ENCODE assay signal across 14 mouse cellular contexts in the genomic region with DNA sequence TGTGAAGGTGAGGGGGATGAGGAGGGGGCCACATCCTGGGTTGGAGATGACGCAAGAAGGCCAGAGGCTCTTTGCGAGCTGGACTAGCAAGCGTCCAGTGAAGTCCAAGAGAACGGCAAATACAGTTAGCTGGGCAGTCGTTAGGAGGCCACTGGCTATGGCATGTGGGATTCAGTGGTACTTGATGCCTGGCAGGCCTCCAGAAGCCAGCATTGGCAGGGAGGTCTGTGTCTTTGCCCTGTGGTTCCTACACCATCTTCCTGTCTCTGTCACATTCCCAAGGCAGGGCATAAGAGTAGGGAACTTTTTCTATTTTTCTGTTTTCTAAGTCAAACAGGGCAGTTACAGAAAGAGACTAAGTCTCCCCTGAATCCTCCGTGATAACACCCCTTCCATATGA.
DNase-seq lines count a peak whose midpoint lies in the region; ATAC-seq and TF ChIP-seq lines count a peak whose summit lies in the region.
"Had no signal": no experiment of that assay in that cellular context is flagged by ENCODE, and none has a peak within 500 bp of the region (broad histone marks: within the 10 kb centered on the region; RNA-seq: fewer than 3 reads in every experiment).

No protein-coding gene starts in this region.

- WGBS in embryonic facial prominence, embryonic 15.5 days: 78% methylated on average over 6 of the region's 6 CpGs
- 37% methylated on average over 6 of the region's 6 CpGs for WGBS in hindbrain, embryonic 15.5 days
- WGBS in midbrain, embryonic 16.5 days: 52% methylated on average over 6 of the region's 6 CpGs
- 82% methylated on average over 6 of the region's 6 CpGs for WGBS in intestine, postnatal 0 days

- H3K27me3 ChIP-seq in embryonic facial prominence, embryonic 15.5 days: no peaks in the 10 kb centered on the region
- no peaks in the 10 kb centered on the region for H3K27me3 ChIP-seq in hindbrain, embryonic 15.5 days
- no peaks in the 10 kb centered on the region for H3K27me3 ChIP-seq in midbrain, embryonic 16.5 days (ENCODE audit: control insufficient read depth, insufficient read depth, low read depth, low read length)
- no peaks in the 10 kb centered on the region for H3K27me3 ChIP-seq in intestine, postnatal 0 days (replicated peaks; ENCODE audit: control insufficient read depth, insufficient read depth, low read length)
- H3K27me3 ChIP-seq: liver, embryonic 13.5 days had no signal

- peak overlapping the region; percentile 71 for H3K27ac ChIP-seq in embryonic facial prominence, embryonic 15.5 days (replicated peaks)
- H3K27ac ChIP-seq in hindbrain, embryonic 15.5 days (replicated peaks): peak overlapping the region; percentile 91
- peak overlapping the region; percentile 85 for H3K27ac ChIP-seq in midbrain, embryonic 16.5 days (ENCODE audit: low read length)
- H3K27ac ChIP-seq in intestine, postnatal 0 days (ENCODE audit: low read depth, low read length): no peak overlapping the region
- H3K27ac ChIP-seq: liver, embryonic 13.5 days; macrophage had no signal

- peaks cover 21% of the 10 kb centered on the region for H3K4me1 ChIP-seq in embryonic facial prominence, embryonic 15.5 days
- peaks cover 46% of the 10 kb centered on the region for H3K4me1 ChIP-seq in hindbrain, embryonic 15.5 days (replicated peaks)
- peaks cover 41% of the 10 kb centered on the region for H3K4me1 ChIP-seq in midbrain, embryonic 16.5 days (ENCODE audit: control insufficient read depth, insufficient read depth, low read length)
- no peaks in the 10 kb centered on the region for H3K4me1 ChIP-seq in intestine, postnatal 0 days (replicated peaks; ENCODE audit: control insufficient read depth, insufficient read depth, low read length)
- H3K4me1 ChIP-seq: liver, embryonic 13.5 days had no signal

- no peak for TF ChIP-seq CTCF in intestine, postnatal 0 days (IDR thresholded peaks at IDR 0.05; ENCODE audit: low read depth)

- peak; percentile 61 to 73 for DNase-seq in cerebellum, postnatal 14 days
- no peak for DNase-seq in cerebellum, adult 9-11 months
- DNase-seq in spleen, postnatal 4 days (ENCODE audit: low spot score in 2 of 2): no peak
- no peak for DNase-seq in retina, embryonic 14.5 days (ENCODE audit: low spot score)
- DNase-seq: adrenal gland, adult 8-10 months; liver, embryonic 13.5 days; spleen, adult 18-20 months; thymus, adult 2 months had no signal

- ATAC-seq in embryonic facial prominence, embryonic 15.5 days (ENCODE audit: insufficient number of reproducible peaks, low FRiP score, low TSS enrichment, low read depth): no peak
- no peak for ATAC-seq in hindbrain, embryonic 15.5 days (ENCODE audit: low FRiP score, low read depth)
- ATAC-seq in midbrain, embryonic 16.5 days: 0 out of 2 replicates have a peak, but pooled peaks have one; percentile 8
- no peak for ATAC-seq in intestine, postnatal 0 days

- H3K4me2 ChIP-seq in embryonic facial prominence, embryonic 15.5 days (replicated peaks): no peak overlapping the region
- no peak overlapping the region for H3K4me2 ChIP-seq in hindbrain, embryonic 15.5 days
- H3K4me2 ChIP-seq in midbrain, embryonic 16.5 days (ENCODE audit: low read length): no peak overlapping the region
- H3K4me2 ChIP-seq in intestine, postnatal 0 days (replicated peaks; ENCODE audit: low read depth): no peak overlapping the region
- H3K4me2 ChIP-seq: liver, embryonic 13.5 days had no signal

- H3K9ac ChIP-seq in embryonic facial prominence, embryonic 15.5 days: no peak overlapping the region
- H3K9ac ChIP-seq in hindbrain, embryonic 15.5 days: 0 out of 2 replicates have a peak overlapping the region, but pooled peaks have one; percentile 15
- peak overlapping the region; percentile 39 for H3K9ac ChIP-seq in midbrain, embryonic 16.5 days (ENCODE audit: low read depth, low read length)
- no peak overlapping the region for H3K9ac ChIP-seq in intestine, postnatal 0 days (ENCODE audit: low read depth, low read length)
- H3K9ac ChIP-seq: liver, embryonic 13.5 days had no signal

- no peaks in the 10 kb centered on the region for H3K36me3 ChIP-seq in embryonic facial prominence, embryonic 15.5 days
- H3K36me3 ChIP-seq in hindbrain, embryonic 15.5 days: no peaks in the 10 kb centered on the region
- no peaks in the 10 kb centered on the region for H3K36me3 ChIP-seq in midbrain, embryonic 16.5 days (ENCODE audit: control insufficient read depth, insufficient read depth, low read length)
- H3K36me3 ChIP-seq in intestine, postnatal 0 days (ENCODE audit: control insufficient read depth, insufficient read depth): no peaks in the 10 kb centered on the region
- H3K36me3 ChIP-seq: liver, embryonic 13.5 days had no signal

- no peaks in the 10 kb centered on the region for H3K9me3 ChIP-seq in embryonic facial prominence, embryonic 15.5 days (replicated peaks)
- H3K9me3 ChIP-seq in hindbrain, embryonic 15.5 days: no peaks in the 10 kb centered on the region
- H3K9me3 ChIP-seq in midbrain, embryonic 16.5 days (replicated peaks; ENCODE audit: control insufficient read depth, low read length, poor library complexity, severe bottlenecking): no peaks in the 10 kb centered on the region
- no peaks in the 10 kb centered on the region for H3K9me3 ChIP-seq in intestine, postnatal 0 days (ENCODE audit: control insufficient read depth)
- H3K9me3 ChIP-seq: liver, embryonic 13.5 days had no signal

- H3K4me3 ChIP-seq in embryonic facial prominence, embryonic 15.5 days (replicated peaks): no peak overlapping the region
- H3K4me3 ChIP-seq in hindbrain, embryonic 15.5 days: no peak overlapping the region
- no peak overlapping the region for H3K4me3 ChIP-seq in midbrain, embryonic 16.5 days (ENCODE audit: low read depth, low read length)
- no peak overlapping the region for H3K4me3 ChIP-seq in intestine, postnatal 0 days (ENCODE audit: low read depth, low read length)
- H3K4me3 ChIP-seq: erythroblast, embryonic 14.5 days; liver, embryonic 13.5 days had no signal

Comparison
In these comparisons a context has a peak if more than half of its experiments do, and no peak if none do; other contexts are left out.
1. DNase-seq: peak in cerebellum, postnatal 14 days (2 of 2); none in cerebellum, adult 9-11 months (single experiment), spleen, postnatal 4 days (0 of 2) and retina, embryonic 14.5 days (single experiment).
2. H3K9ac ChIP-seq: peak in hindbrain, embryonic 15.5 days (single experiment) and midbrain, embryonic 16.5 days (single experiment); none in embryonic facial prominence, embryonic 15.5 days (single experiment) and intestine, postnatal 0 days (single experiment).